Mouse (Mus musculus) liver, embryonic 11.5 days (tissue): ENCODE measurements around the gene Sik2. TPM values are rescaled to one million over a fixed set of nuclear protein-coding genes. Genes with fewer than 3 reads are reported as not detected.

ENCODE experiments used
- ATAC-seq: fragments of 200-750 bp; cut with Nextera tagmentation; replicated peaks from 2 replicates; pipeline ENCODE4 v1.8.0; 2017; ENCODE audit warnings: moderate number of reproducible peaks, mild to moderate bottlenecking, moderate TSS enrichment, moderate library complexity; ENCODE audit not compliant: low FRiP score
- DNase-seq: peaks from one replicate; pipeline ENCODE4 v3.0.0-alpha.2; 2017; ENCODE audit warnings: low spot score
- H3K27ac ChIP-seq: fragments of 300-500 bp; sonication (generic); 2 replicates; pipeline ENCODE4 v1.5.1; 2014; ENCODE audit warnings: mild to moderate bottlenecking, low read depth, low read length, control low read depth
- H3K27me3 ChIP-seq: fragments of 300-500 bp; sonication (generic); replicated peaks from 2 replicates; pipeline ENCODE4 v1.6.1; 2014; ENCODE audit warnings: low read length, mixed read lengths; ENCODE audit not compliant: control insufficient read depth, insufficient read depth
- H3K36me3 ChIP-seq: fragments of 300-500 bp; sonication (generic); 2 replicates; pipeline ENCODE4 v1.6.1; 2014; ENCODE audit warnings: mild to moderate bottlenecking, low read length, moderate library complexity, mixed read lengths; ENCODE audit not compliant: control insufficient read depth, insufficient read depth
- H3K4me1 ChIP-seq: fragments of 300-500 bp; sonication (generic); replicated peaks from 2 replicates; pipeline ENCODE4 v1.6.1; 2014; ENCODE audit warnings: low read length, mixed read lengths; ENCODE audit not compliant: control insufficient read depth, insufficient read depth
- H3K4me2 ChIP-seq: fragments of 300-500 bp; sonication (generic); 2 replicates; pipeline ENCODE4 v1.6.1; 2014; ENCODE audit warnings: mild to moderate bottlenecking, control low read depth, moderate library complexity
- H3K4me3 ChIP-seq: fragments of 300-500 bp; sonication (generic); 2 replicates; pipeline ENCODE4 v1.5.1; 2014; ENCODE audit warnings: low read depth, low read length, control low read depth
- H3K9ac ChIP-seq: fragments of 300-500 bp; sonication (generic); 2 replicates; pipeline ENCODE4 v1.6.1; 2014; ENCODE audit warnings: low read depth, low read length, control low read depth
- H3K9me3 ChIP-seq: fragments of 300-500 bp; sonication (generic); 2 replicates; pipeline ENCODE4 v1.6.1; 2016; ENCODE audit warnings: low read length, inconsistent platforms, mixed read lengths; ENCODE audit not compliant: control insufficient read depth
- WGBS: fragments of 180-500 bp; shearing (Covaris S2); extraction: QIAGEN DNeasy Blood & Tissue Kit; methylation state at CpG from one replicate; pipeline ENCODE4 v1.1.7; 2014; 5-methylcytosine and 5-hydroxymethylcytosine counted together
- polyA plus RNA-seq: library from polyadenylated mRNA; unstranded; fragments of >200 nt; fragmentation: Nextera tagmentation; extraction: Ambion mirVana; gene quantifications from 2 replicates; pipeline ENCODE4 v1.2.1, GENCODE M21; 2014

The Sik2 gene
- polyA plus RNA-seq, 1 experiment from 2014 or later: 15.8 TPM

GRCm38 (mm10) chr9:50849755-50850154, 159.1 kb downstream of the Sik2 start:
- DNase-seq: no peak
- H3K4me2 ChIP-seq: no peak overlapping the region
- H3K4me1 ChIP-seq: peaks cover 34% of the 10 kb centered on the region
- no peaks in the 10 kb centered on the region for H3K9me3 ChIP-seq
- H3K36me3 ChIP-seq: no peaks in the 10 kb centered on the region
- H3K4me3 ChIP-seq: no peak overlapping the region
- no peak overlapping the region for H3K9ac ChIP-seq
- no peaks in the 10 kb centered on the region for H3K27me3 ChIP-seq
- ATAC-seq: no peak
- 69% methylated on average over 9 of the region's 9 CpGs for WGBS
- H3K27ac ChIP-seq: no peak overlapping the region

GRCm38 (mm10) chr9:50849249-50849648, 159.6 kb downstream of the Sik2 start:
- ATAC-seq: peak; percentile 62
- no peak overlapping the region for H3K4me3 ChIP-seq
- H3K27ac ChIP-seq: no peak overlapping the region
- H3K27me3 ChIP-seq: no peaks in the 10 kb centered on the region
- H3K9me3 ChIP-seq: no peaks in the 10 kb centered on the region
- peak; percentile 79 for DNase-seq
- H3K4me1 ChIP-seq: peaks cover 29% of the 10 kb centered on the region
- no peak overlapping the region for H3K4me2 ChIP-seq
- H3K9ac ChIP-seq: no peak overlapping the region
- H3K36me3 ChIP-seq: no peaks in the 10 kb centered on the region
- 21% methylated on average over 8 of the region's 8 CpGs for WGBS

- Histone ChIP-seq H3K27ac (no peak overlapping the region), H3K36me3 (peaks cover 2% of the 10 kb centered on the region; the same call in 1 of the 2 replicates), H3K9me3 (no peaks in the 10 kb centered on the region), H3K27me3 (no peaks in the 10 kb centered on the region), H3K4me2 (no peak overlapping the region), H3K9ac (no peak overlapping the region), H3K4me1 (peaks cover 25% of the 10 kb centered on the region), H3K4me3 (no peak overlapping the region)
- WGBS: 65% methylated on average over 5 of the region's 5 CpGs
- ATAC-seq (no peak), DNase-seq (no peak)
These were observed 160.1 kb downstream of the Sik2 start for GRCm38 (mm10) chr9:50848821-50849220.

- Histone ChIP-seq H3K27ac (no peak overlapping the region), H3K4me1 (peaks cover 18% of the 10 kb centered on the region)
- 68% methylated on average over 12 of the region's 12 CpGs for WGBS
These were observed 161.1 kb downstream of the Sik2 start for GRCm38 (mm10) chr9:50847606-50848368.

GRCm38 (mm10) chr9:50847133-50847532, 161.7 kb downstream of the Sik2 start:
- H3K27ac ChIP-seq: no peak overlapping the region
- H3K36me3 ChIP-seq: peaks cover 5% of the 10 kb centered on the region; the same call in 1 of the 2 replicates
- H3K4me3 ChIP-seq: no peak overlapping the region
- no peak overlapping the region for H3K9ac ChIP-seq
- ATAC-seq (no peak), DNase-seq (no peak)
- no peak overlapping the region for H3K4me2 ChIP-seq
- no peaks in the 10 kb centered on the region for H3K9me3 ChIP-seq
- 92% methylated on average over 6 of the region's 6 CpGs for WGBS
- H3K4me1 ChIP-seq: peaks cover 19% of the 10 kb centered on the region
- no peaks in the 10 kb centered on the region for H3K27me3 ChIP-seq

More at GRCm38 (mm10) chr9:50847606-50848368, 161.1 kb downstream of the Sik2 start:
- Histone ChIP-seq H3K9me3 (no peaks in the 10 kb centered on the region), H3K4me3 (no peak overlapping the region), H3K27me3 (no peaks in the 10 kb centered on the region), H3K9ac (no peak overlapping the region), H3K36me3 (peaks cover 3% of the 10 kb centered on the region; the same call in 1 of the 2 replicates), H3K4me2 (no peak overlapping the region)
- no peak for ATAC-seq
- no peak for DNase-seq

- no peak overlapping the region for H3K4me3 ChIP-seq
- 82% methylated on average over 9 of the region's 9 CpGs for WGBS
- H3K27me3 ChIP-seq: no peaks in the 10 kb centered on the region
- H3K4me2 ChIP-seq: no peak overlapping the region
- no peak overlapping the region for H3K27ac ChIP-seq
- no peak for DNase-seq
- no peaks in the 10 kb centered on the region for H3K9me3 ChIP-seq
- H3K9ac ChIP-seq: no peak overlapping the region
- no peak for ATAC-seq
- H3K36me3 ChIP-seq: peaks cover 5% of the 10 kb centered on the region
- H3K4me1 ChIP-seq: peaks cover 17% of the 10 kb centered on the region
These were observed 163.3 kb downstream of the Sik2 start for GRCm38 (mm10) chr9:50845547-50845946.

- Histone ChIP-seq H3K27me3 (no peaks in the 10 kb centered on the region), H3K4me3 (no peak within 1 kb of the TSS), H3K4me1 (peaks cover 13% of the 10 kb centered on the region), H3K4me2 (no peak within 1 kb of the TSS), H3K9ac (no peak within 1 kb of the TSS), H3K27ac (no peak within 1 kb of the TSS), H3K9me3 (no peaks in the 10 kb centered on the region), H3K36me3 (peaks cover 5% of the 10 kb centered on the region)
- DNase-seq (no peak), ATAC-seq (no peak)
- WGBS: 87% methylated on average over 3 of the region's 3 CpGs
These were observed 163.8 kb downstream of the Sik2 start, which contains the start of gene Ppp2r1b for GRCm38 (mm10) chr9:50845081-50845480. Gene Ppp2r1b (plus strand): TSS chr9:50845301.
